Mouse (Mus musculus): ENCODE data around the gene Adprh. TPM values are rescaled to one million over a fixed set of nuclear protein-coding genes. Genes with fewer than 3 reads are reported as not detected.
"Not testable (repeated sequence)": the region's sequence is repeated elsewhere in the genome, so short reads cannot be mapped to it uniquely, and the experiment has no call there.

The Adprh gene
- total RNA-seq, 2 experiments from 2014 or later = 15.7 to 17.7 TPM

- no peak for DNase-seq
- intact Hi-C loops (cut with DNase I) = no loop called here
Observed at GRCm38 (mm10) chr16:38467917-38468705, 15.6 kb upstream of the Adprh start.

DNA sequence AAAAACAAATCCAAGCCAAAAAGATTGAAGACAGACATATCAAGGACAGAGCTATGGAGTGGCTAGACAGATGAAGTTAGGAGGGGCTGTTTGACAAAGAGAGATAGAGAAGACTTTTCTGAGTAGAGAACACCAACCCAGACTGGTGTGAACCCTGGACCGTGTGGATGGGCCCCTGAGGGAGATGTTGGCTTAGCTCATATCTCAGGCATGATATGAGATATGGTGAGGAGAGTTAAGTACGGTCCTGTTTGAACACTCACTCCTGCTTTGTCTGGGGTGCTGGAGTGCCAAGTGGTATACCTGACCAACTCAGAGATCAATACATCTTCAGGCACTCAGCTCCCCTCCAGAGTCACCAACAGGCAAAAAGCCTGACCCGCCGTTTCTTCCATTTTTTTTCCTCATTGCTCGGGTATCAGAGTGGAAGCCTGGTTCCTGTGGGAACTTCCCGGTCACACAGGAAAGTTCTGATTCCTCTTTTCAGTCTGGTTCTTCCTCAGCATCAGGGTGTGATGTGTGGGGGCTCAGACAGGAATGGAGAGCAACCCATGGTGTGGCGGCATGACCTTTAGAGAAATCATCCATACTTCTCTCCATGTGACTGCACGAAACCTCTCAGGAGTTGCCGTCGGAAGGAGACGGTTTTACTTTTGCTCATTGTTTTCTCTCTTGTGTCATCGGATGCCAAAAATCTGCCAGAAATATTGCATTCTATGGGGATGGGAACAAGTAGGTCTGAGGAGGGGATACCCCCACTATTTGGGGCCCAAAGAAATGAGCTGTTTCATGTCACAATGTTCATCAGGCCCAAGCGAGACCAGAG lies 14.8 kb upstream of the Adprh start:
- intact Hi-C loops (cut with DNase I) = no loop called here
- DNase-seq = no peak

- no peak for DNase-seq
- intact Hi-C loops (cut with DNase I) = no loop called here
Observed at GRCm38 (mm10) chr16:38466089-38466488, 13.6 kb upstream of the Adprh start.

DNA sequence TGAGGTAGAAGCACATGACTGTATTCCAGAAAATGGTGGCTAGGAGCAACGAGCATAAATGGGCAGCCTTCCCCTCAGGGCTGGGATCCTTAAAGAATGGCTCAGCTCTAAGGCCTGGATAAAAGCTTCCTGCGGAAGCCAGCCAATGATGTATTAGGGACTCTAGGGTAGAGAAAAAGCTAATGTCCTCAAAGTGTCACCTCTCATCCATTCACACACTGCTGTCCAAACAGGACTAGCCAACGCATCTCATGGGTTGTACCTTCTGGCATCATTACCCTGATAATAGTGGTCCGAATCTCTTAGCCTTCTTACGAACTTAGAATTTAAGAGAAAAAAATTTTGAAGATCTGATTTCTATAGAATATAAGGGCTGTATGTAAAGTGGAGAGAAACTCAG lies 10.8 kb upstream of the Adprh start:
- no peak for DNase-seq
- intact Hi-C loops (cut with DNase I) = no loop called here

DNA sequence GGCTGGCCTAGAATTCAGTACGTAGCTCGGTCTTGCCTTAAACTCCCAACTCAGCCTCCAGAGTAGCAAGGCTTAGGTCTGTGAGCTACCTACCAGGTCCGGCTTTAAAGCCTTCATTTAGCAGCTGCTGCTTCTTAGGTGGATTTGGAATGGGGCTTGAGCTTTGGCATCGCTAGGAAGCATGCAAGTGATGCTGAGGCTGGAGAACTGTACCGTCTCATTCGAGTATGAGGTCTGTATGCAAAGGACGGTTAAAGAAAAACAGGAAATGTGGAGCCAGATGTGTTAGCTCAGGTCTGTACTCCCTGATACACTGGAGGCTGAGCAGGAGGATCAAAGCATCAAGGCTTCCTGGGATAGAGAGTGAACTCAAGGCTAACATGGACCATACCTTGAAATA lies 9.7 kb upstream of the Adprh start:
- no peak for DNase-seq
- intact Hi-C loops (cut with DNase I) = no loop called here

DNA sequence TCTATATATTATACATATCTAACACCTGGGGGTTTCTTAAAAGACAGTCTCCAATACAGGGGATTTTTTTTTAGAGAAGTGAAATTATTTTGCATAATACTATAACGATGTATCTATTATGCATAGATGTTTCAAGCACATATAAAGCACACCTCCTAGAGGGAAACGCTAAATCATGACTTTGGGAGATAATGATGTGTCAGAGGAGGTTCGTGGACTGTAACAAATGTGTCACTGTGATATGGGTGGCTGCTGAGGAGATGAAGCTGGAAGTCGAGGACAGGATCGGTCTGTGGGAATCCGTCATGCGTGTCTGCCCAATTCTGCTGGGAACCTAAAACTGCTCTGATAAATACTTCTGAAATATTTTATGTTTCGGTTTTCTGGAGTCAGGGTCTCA lies 9.2 kb upstream of the Adprh start:
- intact Hi-C loops (cut with DNase I) = no loop called here
- DNase-seq = no peak

GRCm38 (mm10) chr16:38459990-38460389 lies 7.5 kb upstream of the Adprh start:
- intact Hi-C loops (cut with DNase I) = no loop called here
- no peak for DNase-seq

- no peak for DNase-seq
- intact Hi-C loops (cut with DNase I) = no loop called here
Observed at GRCm38 (mm10) chr16:38458600-38459280, 6.2 kb upstream of the Adprh start.

DNA sequence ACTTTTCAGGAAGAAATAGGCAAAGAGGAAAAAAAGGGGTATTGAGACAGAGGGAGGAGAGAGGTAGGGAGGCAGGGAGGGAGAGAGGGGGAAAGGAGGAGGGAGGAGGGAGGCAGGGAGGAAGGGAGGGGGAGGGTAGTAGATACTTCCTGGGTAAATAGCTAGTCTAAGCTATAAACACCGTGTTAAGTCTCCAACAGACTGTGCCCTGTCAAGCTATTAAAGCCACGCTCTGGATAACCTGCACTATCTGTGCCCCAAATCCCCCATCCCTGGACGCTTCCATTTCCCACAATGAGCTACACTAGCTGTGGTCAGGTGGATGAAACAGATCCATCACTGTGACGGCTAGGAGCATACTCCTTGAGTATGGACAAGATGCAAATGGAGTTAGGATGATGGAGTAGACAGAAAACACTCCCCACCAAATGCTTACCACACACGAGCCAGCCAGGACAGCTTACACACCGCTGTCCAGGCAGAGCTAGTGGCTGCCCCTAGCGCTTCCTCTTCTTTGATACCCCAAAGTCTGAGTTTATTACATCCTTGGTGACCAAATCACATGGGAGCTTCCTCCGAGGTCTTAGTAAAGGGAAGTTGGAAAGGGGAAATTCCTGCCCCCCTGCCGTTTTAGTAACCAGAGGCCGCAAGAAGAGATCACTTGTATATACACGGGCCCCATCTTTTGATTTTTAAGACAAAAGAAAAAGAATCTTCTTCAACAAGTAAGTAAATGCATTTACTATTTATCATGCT lies 4.5 kb upstream of the Adprh start:
- intact Hi-C loops (cut with DNase I) = no loop called here
- no peak for DNase-seq

GRCm38 (mm10) chr16:38455511-38456418 lies 3.3 kb upstream of the Adprh start, which contains the start of gene Cd80:
Gene Cd80, plus strand, starts transcription at chr16:38455561.
- no peak for DNase-seq
- intact Hi-C loops (cut with DNase I) = no loop called here

- DNase-seq = no peak
- intact Hi-C loops (cut with DNase I) = no loop called here
Observed at GRCm38 (mm10) chr16:38454533-38455254, 2.2 kb upstream of the Adprh start.

DNA sequence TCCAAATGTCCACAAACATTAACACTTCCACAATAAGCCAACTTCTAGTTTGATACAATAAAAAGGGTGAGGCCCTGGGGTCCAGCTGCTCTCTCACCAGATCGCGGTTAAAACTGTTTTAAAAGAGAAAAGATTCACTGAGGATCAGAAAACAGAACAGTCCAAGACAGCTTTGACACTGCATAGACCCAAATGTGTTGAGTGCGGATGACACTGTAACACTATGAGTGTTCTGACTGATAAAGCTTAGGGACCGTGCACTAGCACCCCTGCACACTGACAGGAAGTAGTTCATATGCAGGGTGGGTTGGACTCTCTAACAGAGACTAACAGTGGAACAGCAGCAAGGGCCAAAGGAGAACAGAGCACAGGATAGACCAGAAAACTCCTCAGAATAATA lies 1.4 kb upstream of the Adprh start:
- no peak for DNase-seq
- intact Hi-C loops (cut with DNase I) = no loop called here

DNA sequence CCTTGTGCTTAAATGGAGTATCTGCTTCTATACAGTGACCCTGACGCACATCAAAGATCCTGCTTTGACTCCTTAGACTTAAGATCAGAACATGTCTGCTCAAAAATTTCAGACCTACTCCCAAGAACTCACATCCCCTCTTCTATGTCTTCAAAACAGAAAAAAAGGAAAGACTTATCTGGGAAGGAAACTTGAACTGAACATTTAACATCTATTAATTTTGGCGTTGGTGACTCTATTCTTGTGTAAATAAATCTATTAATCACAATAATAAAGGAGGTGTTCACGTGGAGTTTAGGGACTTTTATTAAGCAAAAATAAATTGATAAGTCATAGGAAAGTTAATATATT lies 675 bp upstream of the Adprh start:
- intact Hi-C loops (cut with DNase I) = no loop called here
- no peak for DNase-seq

- intact Hi-C loops (cut with DNase I) = no loop called here
Observed at GRCm38 (mm10) chr16:38451421-38452205, 890 bp downstream of the Adprh start.

GRCm38 (mm10) chr16:38450707-38451106 lies 1.8 kb downstream of the Adprh start:
- intact Hi-C loops (cut with DNase I) = no loop called here

More at GRCm38 (mm10) chr16:38451421-38452205, 890 bp downstream of the Adprh start:
- DNase-seq = no peak

DNA sequence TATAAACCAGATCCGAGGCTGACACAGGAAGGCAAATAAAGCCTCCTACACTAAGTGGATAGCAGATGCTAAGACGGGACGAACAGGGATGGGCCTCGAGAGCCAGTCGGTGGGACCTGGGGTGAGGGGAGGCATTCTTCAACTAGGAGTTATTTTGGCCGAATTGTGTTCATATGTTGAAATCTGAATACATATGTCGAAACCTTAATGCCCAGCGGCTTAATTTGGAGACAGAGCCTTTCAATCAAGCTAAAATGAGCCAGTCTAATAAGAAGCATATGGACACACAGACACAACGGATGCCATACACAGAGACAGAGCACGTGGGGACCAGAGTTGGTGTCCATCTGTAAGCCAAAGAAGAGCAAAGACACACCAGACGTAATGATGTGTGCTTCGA lies 4.0 kb downstream of the Adprh start:
- DNase-seq = no peak
- intact Hi-C loops (cut with DNase I) = no loop called here

More at GRCm38 (mm10) chr16:38450707-38451106, 1.8 kb downstream of the Adprh start:
- DNase-seq = no peak

GRCm38 (mm10) chr16:38447366-38447765 lies 5.1 kb downstream of the Adprh start:
- intact Hi-C loops (cut with DNase I) = no loop called here
- no peak for DNase-seq

DNA sequence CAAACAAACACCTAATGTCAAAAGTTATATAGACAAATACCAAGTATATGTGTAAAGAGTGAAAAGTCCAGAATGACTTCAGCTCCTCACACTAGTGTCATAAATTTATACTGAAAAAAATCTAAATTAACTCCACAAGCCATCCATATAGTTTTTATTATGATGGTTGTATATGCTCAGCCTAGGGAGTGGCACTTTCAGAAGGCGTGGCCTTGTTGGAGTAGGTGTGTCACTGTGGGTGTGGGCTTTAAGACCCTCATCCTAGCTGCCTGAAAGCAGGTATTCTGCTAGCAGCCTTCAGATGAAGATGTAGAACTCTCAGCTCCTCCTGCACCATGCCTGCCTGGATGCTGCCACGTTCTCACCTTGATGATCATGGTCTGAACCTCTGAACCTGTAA lies 6.4 kb downstream of the Adprh start:
- intact Hi-C loops (cut with DNase I) = not testable (repeated sequence)

More for the DNA sequence above, 6.4 kb downstream of the Adprh start:
- DNase-seq = not testable (repeated sequence)
